Mouse (Mus musculus) brain, embryonic 14.5 days (tissue): Measurements from ENCODE around the gene Esrrg. TPM values are rescaled to one million over a fixed set of nuclear protein-coding genes. Genes with fewer than 3 reads are reported as not detected.

Source experiments
- DNase-seq: peaks from one replicate; pipeline ENCODE4 v3.0.0-alpha.2; 2011; ENCODE audit warnings: low read depth
- CTCF ChIP-seq: fragments of 200-500 bp; IDR thresholded peaks from 2 replicates; pipeline ENCODE4 v1.5.1; 2012; ENCODE audit warnings: inconsistent platforms, mild to moderate bottlenecking, moderate library complexity, borderline replicate concordance; ENCODE audit not compliant: insufficient read depth, insufficient read length; ENCODE audit errors: extremely low read depth
- POLR2A ChIP-seq: fragments of 200-500 bp; IDR thresholded peaks from 2 replicates; pipeline ENCODE4 v1.6.1; 2012; ENCODE audit warnings: mild to moderate bottlenecking, inconsistent platforms, borderline replicate concordance; ENCODE audit not compliant: poor library complexity, insufficient read depth, insufficient read length, severe bottlenecking; ENCODE audit errors: extremely low read depth
- polyA plus RNA-seq: library from polyadenylated mRNA; depleted of rRNA; stranded (reverse); fragments of >200 nt; gene quantifications from 2 replicates; pipeline ENCODE4 v1.2.3, GENCODE M21; 2012

Gene Esrrg
- polyA plus RNA-seq, 1 experiment, result 31.4 TPM

- TF ChIP-seq POLR2A (no peak), CTCF (no peak)
- no peak for DNase-seq
Measured at GRCm38 (mm10) chr1:187872744-187873143, 264.2 kb downstream of the Esrrg start.

- TF ChIP-seq POLR2A (no peak), CTCF (no peak)
Measured at GRCm38 (mm10) chr1:187873770-187874169, 265.2 kb downstream of the Esrrg start.

GRCm38 (mm10) chr1:187887270-187887669, 278.7 kb downstream of the Esrrg start:
- no peak for DNase-seq
- TF ChIP-seq POLR2A (no peak), CTCF (no peak)

More at GRCm38 (mm10) chr1:187873770-187874169, 265.2 kb downstream of the Esrrg start:
- DNase-seq, result no peak

GRCm38 (mm10) chr1:187888142-187888541, 279.6 kb downstream of the Esrrg start:
- DNase-seq, result peak; percentile 48
- no peak for TF ChIP-seq POLR2A
- no peak for TF ChIP-seq CTCF

GRCm38 (mm10) chr1:187889096-187889495, 280.5 kb downstream of the Esrrg start:
- TF ChIP-seq POLR2A (no peak), CTCF (no peak)
- DNase-seq, result no peak

GRCm38 (mm10) chr1:187891262-187891661, 282.7 kb downstream of the Esrrg start:
- TF ChIP-seq POLR2A, result no peak
- TF ChIP-seq CTCF, result no peak
- DNase-seq, result no peak

GRCm38 (mm10) chr1:187895459-187895858, 286.9 kb downstream of the Esrrg start:
- TF ChIP-seq CTCF (no peak), POLR2A (no peak)
- DNase-seq, result no peak

- no peak for DNase-seq
- TF ChIP-seq POLR2A, result no peak
- no peak for TF ChIP-seq CTCF
Measured at GRCm38 (mm10) chr1:187896291-187896690, 287.7 kb downstream of the Esrrg start.

GRCm38 (mm10) chr1:187896910-187897309, 288.3 kb downstream of the Esrrg start:
- DNase-seq, result no peak
- TF ChIP-seq POLR2A, result no peak
- TF ChIP-seq CTCF, result no peak

- no peak for TF ChIP-seq POLR2A
- no peak for TF ChIP-seq CTCF
- DNase-seq, result no peak
Measured at GRCm38 (mm10) chr1:187899541-187899940, 290.9 kb downstream of the Esrrg start.

- DNase-seq, result no peak
- TF ChIP-seq CTCF (no peak), POLR2A (no peak)
Measured at GRCm38 (mm10) chr1:187900756-187901155, 292.2 kb downstream of the Esrrg start.

- TF ChIP-seq POLR2A (no peak), CTCF (no peak)
- no peak for DNase-seq
Measured at GRCm38 (mm10) chr1:187902176-187902575, 293.6 kb downstream of the Esrrg start.

GRCm38 (mm10) chr1:187904731-187905130, 296.1 kb downstream of the Esrrg start:
- TF ChIP-seq POLR2A, result no peak
- TF ChIP-seq CTCF, result no peak
- DNase-seq, result peak; percentile 63

- TF ChIP-seq POLR2A, result no peak
- TF ChIP-seq CTCF, result no peak
- DNase-seq, result peak; percentile 8
Measured at GRCm38 (mm10) chr1:187907407-187907806, 298.8 kb downstream of the Esrrg start.
